Mouse (Mus musculus) lung, adult 2 months (tissue): Measurements from ENCODE around the gene Ckap2l.

Source experiments
- CTCF ChIP-seq: fragments of 200-500 bp; IDR thresholded peaks from 2 replicates; pipeline ENCODE4 v1.5.1; 2011; ENCODE audit warnings: mild to moderate bottlenecking, low read length, control low read depth; ENCODE audit not compliant: insufficient read depth
- POLR2A ChIP-seq: fragments of 200-500 bp; IDR thresholded peaks from 2 replicates; pipeline ENCODE4 v1.6.1; 2011; ENCODE audit warnings: low read depth, mild to moderate bottlenecking, control low read depth, low read length, borderline replicate concordance; ENCODE audit errors: extremely low read depth

DNA sequence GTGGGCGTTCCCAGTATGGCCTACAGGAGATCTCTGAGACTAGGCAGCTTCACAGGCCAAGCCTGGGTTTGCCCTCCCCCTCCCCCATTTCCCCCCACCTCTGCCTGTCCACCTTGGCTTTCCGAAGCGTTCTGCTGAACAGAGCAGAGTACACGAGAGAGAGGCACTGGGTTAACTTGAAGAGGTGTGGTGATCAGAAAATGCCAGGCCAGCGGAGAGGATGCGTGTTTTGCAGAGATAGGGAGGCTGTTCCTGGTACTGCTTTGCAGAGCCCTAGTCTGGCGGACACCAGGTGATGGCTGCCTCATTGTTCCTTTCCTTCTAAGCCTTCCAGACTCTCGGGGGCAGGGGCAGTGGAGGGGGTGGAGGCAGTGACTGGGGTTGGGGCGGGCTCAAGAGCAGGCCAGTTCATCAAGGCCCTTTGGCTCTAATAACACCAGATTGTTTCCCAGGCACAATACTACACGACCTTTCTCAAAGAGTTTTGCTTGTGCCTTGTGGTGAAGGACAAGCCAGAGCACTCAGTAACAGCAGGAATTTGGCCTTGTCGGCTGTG, 70.6 kb downstream of the Ckap2l start:
- TF ChIP-seq CTCF = no peak
- no peak for TF ChIP-seq POLR2A
